Mouse (Mus musculus) heart, postnatal 0 days (tissue): ENCODE data around the gene Umad1. TPM values are rescaled to one million over a fixed set of nuclear protein-coding genes. Genes with fewer than 3 reads are reported as not detected.

ENCODE experiments used
- ATAC-seq: fragments of 200-750 bp; cut with Nextera tagmentation; 2 replicates; pipeline ENCODE4 v1.8.0; 2017; ENCODE audit warnings: low read depth, moderate number of reproducible peaks, moderate library complexity; ENCODE audit not compliant: insufficient read depth
- DNase-seq: peaks from one replicate; pipeline ENCODE4 v3.0.0-alpha.2; 2016; ENCODE audit warnings: low spot score
- H3K27ac ChIP-seq: fragments of 300-500 bp; sonication (generic); 2 replicates; pipeline ENCODE4 v1.5.1; 2014; ENCODE audit warnings: low read depth, mild to moderate bottlenecking
- H3K27me3 ChIP-seq: fragments of 300-500 bp; sonication (generic); 2 replicates; pipeline ENCODE4 v1.6.1; 2014; ENCODE audit warnings: low read length, mixed read lengths; ENCODE audit not compliant: control insufficient read depth, insufficient read depth
- H3K36me3 ChIP-seq: fragments of 300-500 bp; sonication (generic); replicated peaks from 2 replicates; pipeline ENCODE4 v1.6.1; 2014; ENCODE audit warnings: low read length, mixed read lengths; ENCODE audit not compliant: control insufficient read depth, insufficient read depth
- H3K4me1 ChIP-seq: fragments of 300-500 bp; sonication (generic); 2 replicates; pipeline ENCODE4 v1.6.1; 2014; ENCODE audit warnings: antibody characterized with exemption; ENCODE audit not compliant: control insufficient read depth, insufficient read depth
- H3K4me2 ChIP-seq: fragments of 300-500 bp; sonication (generic); 2 replicates; pipeline ENCODE4 v1.6.1; 2014; ENCODE audit warnings: low read depth, mild to moderate bottlenecking, low read length, moderate library complexity
- H3K4me3 ChIP-seq: fragments of 300-500 bp; sonication (generic); 2 replicates; pipeline ENCODE4 v1.5.1; 2014; ENCODE audit warnings: low read depth, low read length
- H3K9ac ChIP-seq: fragments of 300-500 bp; sonication (generic); replicated peaks from 2 replicates; pipeline ENCODE4 v1.6.1; 2014; ENCODE audit warnings: low read depth, low read length, mixed read lengths
- H3K9me3 ChIP-seq: fragments of 300-500 bp; sonication (generic); replicated peaks from 2 replicates; pipeline ENCODE4 v1.6.1; 2016; ENCODE audit warnings: low read length; ENCODE audit not compliant: control insufficient read depth
- CTCF ChIP-seq: IDR thresholded peaks from 2 replicates; pipeline ENCODE4 v1.5.1; 2016; ENCODE audit warnings: antibody characterized with exemption, control low read depth, low read depth
- EP300 ChIP-seq: IDR thresholded peaks from 2 replicates; pipeline ENCODE4 v1.6.1; 2016; ENCODE audit warnings: antibody characterized with exemption, low read depth
- WGBS: fragments of 180-500 bp; shearing (Covaris S2); extraction: QIAGEN DNeasy Blood & Tissue Kit; methylation state at CpG from one replicate; pipeline ENCODE4 v1.1.7; 2014; 5-methylcytosine and 5-hydroxymethylcytosine counted together
- polyA plus RNA-seq: library from polyadenylated mRNA; unstranded; fragments of >200 nt; fragmentation: Nextera tagmentation; extraction: Ambion mirVana; gene quantifications from 2 replicates; pipeline ENCODE4 v1.2.1, GENCODE M21; 2015
- total RNA-seq: library from RNA; depleted of rRNA; stranded (reverse); fragments of >200 nt; gene quantifications from 2 replicates; pipeline ENCODE4 v1.2.3, GENCODE M21; 2014; ENCODE audit warnings: low replicate concordance

The Umad1 gene
- total and polyA plus RNA-seq, 2 experiments from 2014 or later = 7.8 to 18.2 TPM

GRCm38 (mm10) chr6:8467667-8468337, 208.7 kb downstream of the Umad1 start:
- no peaks in the 10 kb centered on the region for H3K9me3 ChIP-seq
- no peak overlapping the region for H3K9ac ChIP-seq
- no peak overlapping the region for H3K4me2 ChIP-seq
- WGBS = 83% methylated on average over 10 of the region's 10 CpGs
- no peaks in the 10 kb centered on the region for H3K36me3 ChIP-seq
- no peaks in the 10 kb centered on the region for H3K27me3 ChIP-seq
- ATAC-seq = no peak
- no peak for DNase-seq
- TF ChIP-seq EP300 = no peak
- peaks cover 4% of the 10 kb centered on the region for H3K4me1 ChIP-seq
- H3K4me3 ChIP-seq = no peak overlapping the region
- H3K27ac ChIP-seq = no peak overlapping the region

- H3K4me1 ChIP-seq = peaks cover 18% of the 10 kb centered on the region
- H3K9me3 ChIP-seq = no peaks in the 10 kb centered on the region
- H3K36me3 ChIP-seq = no peaks in the 10 kb centered on the region
- H3K4me3 ChIP-seq = no peak overlapping the region
- H3K4me2 ChIP-seq = no peak overlapping the region
- no peak overlapping the region for H3K27ac ChIP-seq
- WGBS = 96% methylated on average over 3 of the region's 3 CpGs
- TF ChIP-seq EP300 = no peak
- no peak for TF ChIP-seq CTCF
- ATAC-seq (no peak), DNase-seq (no peak)
- no peaks in the 10 kb centered on the region for H3K27me3 ChIP-seq
- H3K9ac ChIP-seq = no peak overlapping the region
Measured at GRCm38 (mm10) chr6:8469918-8470317, 210.8 kb downstream of the Umad1 start.

GRCm38 (mm10) chr6:8472125-8472524, 213.0 kb downstream of the Umad1 start:
- H3K27me3 ChIP-seq = no peaks in the 10 kb centered on the region
- H3K9me3 ChIP-seq = no peaks in the 10 kb centered on the region
- DNase-seq (no peak), ATAC-seq (no peak)
- no peak overlapping the region for H3K9ac ChIP-seq
- H3K4me1 ChIP-seq = peaks cover 18% of the 10 kb centered on the region
- TF ChIP-seq EP300 = no peak
- TF ChIP-seq CTCF = no peak
- H3K27ac ChIP-seq = no peak overlapping the region
- H3K4me2 ChIP-seq = no peak overlapping the region
- no peaks in the 10 kb centered on the region for H3K36me3 ChIP-seq
- WGBS = 91% methylated on average over 3 of the region's 3 CpGs
- no peak overlapping the region for H3K4me3 ChIP-seq

- H3K4me1 ChIP-seq = peaks cover 18% of the 10 kb centered on the region
- ATAC-seq = 0 out of 2 replicates have a peak, but pooled peaks have one; percentile 36
Measured at GRCm38 (mm10) chr6:8472915-8473314, 213.8 kb downstream of the Umad1 start.

GRCm38 (mm10) chr6:8473498-8473897, 214.4 kb downstream of the Umad1 start:
- ATAC-seq = peak; percentile 39; the same call in 1 of the 2 replicates

More at GRCm38 (mm10) chr6:8472915-8473314, 213.8 kb downstream of the Umad1 start:
- Histone ChIP-seq H3K4me2 (0 out of 2 replicates have a peak overlapping the region, but pooled peaks have one; percentile 6), H3K9me3 (no peaks in the 10 kb centered on the region), H3K36me3 (no peaks in the 10 kb centered on the region), H3K27me3 (no peaks in the 10 kb centered on the region), H3K9ac (no peak overlapping the region), H3K27ac (peak overlapping the region; percentile 47), H3K4me3 (no peak overlapping the region)
- no peak for DNase-seq
- TF ChIP-seq EP300 = no peak
- WGBS = 16% methylated on average over 5 of the region's 5 CpGs

GRCm38 (mm10) chr6:8474316-8474715, 215.2 kb downstream of the Umad1 start:
- Histone ChIP-seq H3K9ac (no peak overlapping the region), H3K4me2 (no peak overlapping the region), H3K9me3 (no peaks in the 10 kb centered on the region), H3K4me1 (peaks cover 18% of the 10 kb centered on the region), H3K27me3 (no peaks in the 10 kb centered on the region), H3K27ac (no peak overlapping the region), H3K4me3 (no peak overlapping the region), H3K36me3 (no peaks in the 10 kb centered on the region)
- no peak for TF ChIP-seq CTCF
- no peak for TF ChIP-seq EP300
- WGBS = 65% methylated on average over 3 of the region's 3 CpGs
- no peak for DNase-seq
- ATAC-seq = no peak

More at GRCm38 (mm10) chr6:8473498-8473897, 214.4 kb downstream of the Umad1 start:
- Histone ChIP-seq H3K9ac (no peak overlapping the region), H3K4me1 (peaks cover 18% of the 10 kb centered on the region), H3K4me3 (no peak overlapping the region), H3K27me3 (no peaks in the 10 kb centered on the region), H3K27ac (peak overlapping the region; percentile 52), H3K4me2 (peak overlapping the region; percentile 31; the same call in 1 of the 2 replicates), H3K9me3 (no peaks in the 10 kb centered on the region), H3K36me3 (no peaks in the 10 kb centered on the region)
- TF ChIP-seq CTCF = no peak
- TF ChIP-seq EP300 = no peak
- 17% methylated on average over 5 of the region's 5 CpGs for WGBS
- peak; percentile 45 for DNase-seq
